Mouse (Mus musculus) hematopoietic stem cell, adult 5-6 weeks (primary cell): Measurements from ENCODE around the gene Coro7. TPM values are rescaled to one million over a fixed set of nuclear protein-coding genes. Genes with fewer than 3 reads are reported as not detected.

Source experiments
- ATAC-seq, 2 experiments: fragments of 125-278 bp in 1 of 2; replicated peaks in 1 of 2; 2 replicates each; pipeline ENCODE4 v1.8.0; 2016 to 2017; ENCODE audit warnings: inconsistent platforms in 2 of 2, mild to moderate bottlenecking in 2 of 2, moderate number of reproducible peaks in 2 of 2, low read depth in 1 of 2, moderate TSS enrichment in 1 of 2; ENCODE audit not compliant: low FRiP score in 2 of 2, poor library complexity in 2 of 2, severe bottlenecking in 2 of 2, insufficient read depth in 1 of 2, low TSS enrichment in 1 of 2
- total RNA-seq: library from RNA; stranded (forward); fragments of 172-1452, 232-1000 nt; gene quantifications from 2 replicates; pipeline ENCODE4 v1.2.3, GENCODE M21; 2017

Gene Coro7
- total RNA-seq, 1 experiment from 2014 or later, result 65.0 TPM

DNA sequence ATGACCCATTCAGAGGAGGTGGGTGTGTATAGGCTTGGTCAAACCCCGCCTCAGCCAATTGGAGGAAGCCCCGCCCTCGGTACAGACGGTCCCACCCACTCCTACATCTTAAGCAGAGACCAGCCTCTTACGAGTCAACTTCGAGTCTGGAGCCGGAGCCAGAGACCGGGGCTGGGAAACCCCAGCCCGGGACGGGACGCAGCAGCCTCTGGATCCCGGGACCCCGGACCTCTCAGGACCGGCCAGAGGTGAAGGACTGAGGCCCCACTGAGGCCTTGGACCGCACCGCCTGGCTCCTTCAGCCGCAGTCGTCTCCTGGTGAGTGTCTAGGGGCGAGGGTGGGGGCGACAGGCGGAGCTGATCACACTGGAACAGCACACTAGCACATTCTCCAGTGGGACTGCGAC, 39.7 kb downstream of the Coro7 start, which contains the start of the genes Vasn and Dnaja3:
Gene Vasn (plus strand): TSS at position 111 of the 407 bp plus-strand sequence.
Gene Dnaja3 (plus strand): TSS at position 159 of the 407 bp plus-strand sequence.
- peak; percentile 81 for ATAC-seq

- ATAC-seq, result no peak
Observed at GRCm38 (mm10) chr16:4638891-4639390, 40.6 kb downstream of the Coro7 start.

- no peak for ATAC-seq
Observed at GRCm38 (mm10) chr16:4635760-4636159, 43.8 kb downstream of the Coro7 start.

DNA sequence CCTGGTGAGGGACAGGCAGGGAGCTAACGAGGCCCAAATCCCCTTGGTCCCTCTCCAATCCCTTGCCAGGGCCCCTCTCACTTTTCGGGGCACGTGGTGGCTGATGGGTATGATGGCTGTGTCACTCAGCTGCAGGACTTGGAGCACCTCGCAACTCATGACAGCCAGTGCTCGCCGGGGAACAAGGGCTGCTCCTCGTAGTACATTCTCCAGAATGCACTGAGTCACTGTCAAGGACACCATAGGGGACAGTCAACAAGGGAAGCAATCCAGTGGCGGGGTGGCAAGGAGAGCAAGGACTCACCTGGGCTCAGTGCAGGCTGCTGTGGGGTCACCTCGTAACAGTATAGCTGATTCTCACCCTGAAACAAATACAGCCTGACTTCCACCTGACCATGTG, 44.9 kb downstream of the Coro7 start:
- no peak for ATAC-seq

DNA sequence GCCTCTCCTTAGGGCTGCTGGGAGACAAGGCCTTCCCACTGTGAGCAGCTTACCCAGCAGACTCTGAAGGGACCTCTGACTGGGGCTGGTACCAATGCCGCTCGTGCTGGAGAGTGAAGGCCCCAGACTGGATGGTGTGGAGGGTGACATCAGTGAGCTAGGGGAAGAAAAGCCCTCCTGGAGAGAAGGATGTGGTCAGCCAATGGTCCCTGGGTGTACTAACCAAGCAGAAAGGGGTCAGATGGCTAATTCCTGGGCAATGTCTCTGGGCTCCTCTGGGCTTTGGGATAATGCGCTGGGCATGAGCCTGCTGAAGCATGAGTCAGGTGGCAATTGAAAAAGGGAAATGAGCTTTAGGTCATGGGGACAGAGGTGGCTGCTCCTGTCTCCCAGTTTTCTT, 45.9 kb downstream of the Coro7 start:
- no peak for ATAC-seq

DNA sequence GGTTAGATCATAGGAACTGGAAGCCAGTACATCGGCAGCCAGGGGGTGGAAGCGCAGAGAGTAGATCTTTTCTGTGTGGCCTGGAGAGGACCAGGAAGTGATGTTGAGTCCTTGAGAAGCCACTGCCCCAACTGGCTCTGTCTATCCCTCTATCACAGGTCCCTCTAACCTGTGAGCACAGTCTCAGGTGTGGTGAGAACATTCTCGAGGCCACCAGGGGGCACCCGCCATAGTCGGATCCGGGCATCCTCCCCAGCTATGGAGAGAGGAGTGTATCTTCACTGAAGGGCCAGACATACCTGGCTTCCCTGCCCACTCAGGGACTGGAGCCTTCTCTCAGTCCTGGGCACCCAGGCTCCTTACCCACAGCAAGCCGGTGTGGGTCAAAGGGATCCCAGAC, 47.5 kb downstream of the Coro7 start:
- ATAC-seq, result no peak

DNA sequence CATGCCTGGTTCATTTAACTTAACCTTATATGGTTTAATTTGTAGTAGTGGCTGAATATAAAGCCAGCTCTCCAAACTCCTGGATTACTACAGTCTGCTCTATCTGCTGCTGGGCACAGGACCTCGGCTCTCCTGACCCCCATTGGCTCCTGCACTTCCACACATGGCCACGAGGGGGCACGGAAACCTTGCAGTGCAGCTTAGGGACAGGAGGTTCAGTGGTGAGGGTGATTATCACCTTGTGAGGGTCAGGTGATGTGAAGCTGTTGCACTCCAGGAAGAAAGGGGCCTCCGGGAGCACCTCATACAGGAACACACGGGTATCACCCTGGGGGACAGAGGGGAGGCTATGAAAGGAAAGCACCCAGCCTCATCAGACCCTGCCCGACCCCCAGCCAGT, 49.6 kb downstream of the Coro7 start:
- peak; percentile 57 to 75 for ATAC-seq

GRCm38 (mm10) chr16:4628898-4629419, 50.6 kb downstream of the Coro7 start:
- no peak for ATAC-seq

GRCm38 (mm10) chr16:4627105-4627504, 52.5 kb downstream of the Coro7 start:
- no peak for ATAC-seq

GRCm38 (mm10) chr16:4624481-4625110, 55.0 kb downstream of the Coro7 start, which contains the start of gene Pam16:
TSS of gene Pam16 (minus strand) at chr16:4624988.
- peak; percentile 83 to 84 for ATAC-seq

DNA sequence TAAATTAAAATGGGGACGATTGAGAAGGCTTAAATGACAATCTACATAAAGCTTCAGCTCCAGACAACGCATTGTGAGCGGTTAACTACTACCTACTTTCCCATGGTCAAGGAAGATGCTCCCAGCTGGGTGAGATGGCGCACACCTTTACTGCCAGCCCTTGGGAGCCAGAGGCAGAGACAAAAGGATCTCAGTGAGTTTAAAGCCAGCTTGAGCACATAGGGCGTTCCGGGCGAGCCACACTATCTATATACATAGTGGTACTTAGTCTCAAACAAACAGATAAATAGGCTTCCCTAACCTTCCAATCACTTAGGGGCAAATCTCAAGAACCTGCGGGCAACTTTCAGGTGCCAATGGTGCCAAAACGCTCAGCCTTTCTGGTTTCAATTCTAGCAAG, 55.5 kb downstream of the Coro7 start:
- ATAC-seq, result 0 out of 4 replicates have a peak, but pooled peaks of 1 of the 2 experiments have one; percentile 4

DNA sequence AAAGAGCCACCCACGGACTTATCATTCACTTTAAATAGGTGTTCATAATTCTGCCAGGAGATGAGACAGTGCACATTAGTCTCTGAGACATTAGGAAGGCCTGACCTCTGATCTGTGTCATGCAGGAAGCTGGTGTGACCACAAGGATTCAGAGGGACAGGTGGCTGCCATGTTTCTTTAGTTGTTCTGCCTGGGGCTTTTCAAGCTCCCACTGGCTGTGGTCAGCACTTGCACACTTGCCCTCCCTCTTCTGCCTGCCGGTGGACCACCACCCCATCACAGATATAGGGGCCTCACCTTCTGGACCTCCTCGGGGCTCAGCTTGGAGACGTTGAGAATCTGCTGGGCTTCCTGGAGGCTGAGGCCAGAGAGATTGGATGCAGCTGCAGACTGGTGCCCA, 62.7 kb downstream of the Coro7 start:
- no peak for ATAC-seq

GRCm38 (mm10) chr16:4615297-4615696, 64.3 kb downstream of the Coro7 start:
- no peak for ATAC-seq

- no peak for ATAC-seq
Observed at GRCm38 (mm10) chr16:4614639-4615038, 64.9 kb downstream of the Coro7 start.

DNA sequence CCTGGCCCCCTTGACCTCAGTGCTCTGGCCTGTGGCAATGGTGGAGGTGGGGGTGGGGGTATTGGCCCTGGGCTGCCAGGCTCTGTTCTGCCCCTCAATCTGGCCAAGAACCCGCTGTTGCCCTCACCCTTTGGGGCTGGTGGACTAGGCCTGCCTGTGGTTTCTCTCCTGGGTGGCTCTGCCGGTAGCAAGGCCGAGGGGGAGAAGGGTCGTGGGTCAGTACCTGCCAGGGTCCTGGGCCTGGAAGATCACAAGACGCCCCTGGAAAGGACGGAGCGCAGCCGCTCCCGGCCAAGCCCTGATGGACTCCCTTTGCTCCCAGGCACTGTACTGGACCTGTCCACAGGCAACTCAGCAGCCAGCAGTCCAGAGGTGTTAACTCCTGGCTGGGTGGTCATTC, 65.8 kb downstream of the Coro7 start:
- no peak for ATAC-seq

- ATAC-seq, result no peak
Observed at GRCm38 (mm10) chr16:4611676-4612075, 67.9 kb downstream of the Coro7 start.

DNA sequence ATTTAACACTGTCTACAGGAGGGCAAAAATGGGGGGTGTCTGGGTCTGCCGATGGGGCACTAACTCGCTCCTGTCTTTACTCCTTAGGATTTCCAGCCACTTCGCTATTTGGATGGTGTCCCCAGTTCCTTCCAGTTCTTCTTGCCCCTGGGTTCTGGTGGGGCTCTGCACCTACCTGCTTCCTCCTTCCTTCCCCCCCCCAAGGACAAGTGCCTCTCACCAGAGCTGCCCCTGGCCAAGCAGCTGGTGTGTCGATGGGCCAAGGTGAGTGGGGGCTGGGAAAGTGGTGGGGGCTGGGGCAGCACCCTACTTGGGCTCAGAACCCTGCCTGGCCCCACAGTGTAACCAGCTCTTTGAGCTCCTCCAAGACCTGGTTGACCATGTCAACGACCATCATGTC, 68.4 kb downstream of the Coro7 start:
- no peak for ATAC-seq

- ATAC-seq, result no peak
Observed at GRCm38 (mm10) chr16:4608532-4609059, 71.0 kb downstream of the Coro7 start.
